Mouse (Mus musculus) heart, postnatal 0 days (tissue): ENCODE data around the gene Gm6121. TPM values are rescaled to one million over a fixed set of nuclear protein-coding genes. Genes with fewer than 3 reads are reported as not detected.
"Not testable (repeated sequence)": the region's sequence is repeated elsewhere in the genome, so short reads cannot be mapped to it uniquely, and the experiment has no call there.

Experiments used
- ATAC-seq: fragments of 200-750 bp; cut with Nextera tagmentation; 2 replicates; pipeline ENCODE4 v1.8.0; 2017; ENCODE audit warnings: low read depth, moderate number of reproducible peaks, moderate library complexity; ENCODE audit not compliant: insufficient read depth
- DNase-seq: peaks from one replicate; pipeline ENCODE4 v3.0.0-alpha.2; 2016; ENCODE audit warnings: low spot score
- H3K27ac ChIP-seq: fragments of 300-500 bp; sonication (generic); 2 replicates; pipeline ENCODE4 v1.5.1; 2014; ENCODE audit warnings: low read depth, mild to moderate bottlenecking
- H3K27me3 ChIP-seq: fragments of 300-500 bp; sonication (generic); 2 replicates; pipeline ENCODE4 v1.6.1; 2014; ENCODE audit warnings: low read length, mixed read lengths; ENCODE audit not compliant: control insufficient read depth, insufficient read depth
- H3K36me3 ChIP-seq: fragments of 300-500 bp; sonication (generic); replicated peaks from 2 replicates; pipeline ENCODE4 v1.6.1; 2014; ENCODE audit warnings: low read length, mixed read lengths; ENCODE audit not compliant: control insufficient read depth, insufficient read depth
- H3K4me1 ChIP-seq: fragments of 300-500 bp; sonication (generic); 2 replicates; pipeline ENCODE4 v1.6.1; 2014; ENCODE audit warnings: antibody characterized with exemption; ENCODE audit not compliant: control insufficient read depth, insufficient read depth
- H3K4me2 ChIP-seq: fragments of 300-500 bp; sonication (generic); 2 replicates; pipeline ENCODE4 v1.6.1; 2014; ENCODE audit warnings: low read depth, mild to moderate bottlenecking, low read length, moderate library complexity
- H3K4me3 ChIP-seq: fragments of 300-500 bp; sonication (generic); 2 replicates; pipeline ENCODE4 v1.5.1; 2014; ENCODE audit warnings: low read depth, low read length
- H3K9ac ChIP-seq: fragments of 300-500 bp; sonication (generic); replicated peaks from 2 replicates; pipeline ENCODE4 v1.6.1; 2014; ENCODE audit warnings: low read depth, low read length, mixed read lengths
- H3K9me3 ChIP-seq: fragments of 300-500 bp; sonication (generic); replicated peaks from 2 replicates; pipeline ENCODE4 v1.6.1; 2016; ENCODE audit warnings: low read length; ENCODE audit not compliant: control insufficient read depth
- WGBS: fragments of 180-500 bp; shearing (Covaris S2); extraction: QIAGEN DNeasy Blood & Tissue Kit; methylation state at CpG from one replicate; pipeline ENCODE4 v1.1.7; 2014; 5-methylcytosine and 5-hydroxymethylcytosine counted together
- polyA plus RNA-seq: library from polyadenylated mRNA; unstranded; fragments of >200 nt; fragmentation: Nextera tagmentation; extraction: Ambion mirVana; gene quantifications from 2 replicates; pipeline ENCODE4 v1.2.1, GENCODE M21; 2015
- total RNA-seq: library from RNA; depleted of rRNA; stranded (reverse); fragments of >200 nt; gene quantifications from 2 replicates; pipeline ENCODE4 v1.2.3, GENCODE M21; 2014; ENCODE audit warnings: low replicate concordance; rRNA removed

Gm6121 gene
- not detected in 2 replicates for total RNA-seq
- polyA plus RNA-seq, result not detected in 2 replicates

DNA sequence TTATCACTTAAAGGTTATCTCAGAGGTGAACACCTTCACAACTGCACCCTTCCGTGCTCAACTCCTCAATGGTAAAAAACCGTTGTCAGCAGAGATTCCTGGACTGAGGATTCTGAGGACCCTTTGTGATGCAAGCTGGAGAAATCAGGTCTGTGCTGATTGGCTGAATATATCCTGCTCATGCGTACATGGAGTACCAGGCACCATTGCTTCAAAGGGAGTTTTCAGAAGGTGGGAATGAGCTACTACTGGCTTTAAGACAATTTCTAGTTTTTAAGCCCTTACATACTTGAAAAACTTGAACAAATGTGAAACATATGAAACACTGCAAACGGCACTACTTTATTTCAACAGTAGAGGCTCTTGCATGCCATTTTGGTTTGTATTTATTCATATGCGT, at the start of gene Gm6121:
Gene Gm6121, minus strand, starts transcription at position 101 of the 400 bp plus-strand sequence.
- not testable (repeated sequence) for H3K4me3 ChIP-seq, DNase-seq, H3K27ac ChIP-seq, H3K4me2 ChIP-seq, H3K4me1 ChIP-seq, H3K27me3 ChIP-seq, ATAC-seq, H3K9me3 ChIP-seq, H3K36me3 ChIP-seq, H3K9ac ChIP-seq
- WGBS, result no CpG with 5 or more reads among the region's 5 CpGs

Other genes with a start within 250 kb of the Gm6121 start
- gene Gm14525, start 233.1 kb downstream of the Gm6121 start, total RNA-seq, result not detected in 2 replicates
- not detected in 2 replicates for gene Gm14525, start 233.1 kb downstream of the Gm6121 start, polyA plus RNA-seq